Mouse (Mus musculus) kidney, embryonic 16.5 days (tissue): ENCODE measurements around the gene Secisbp2. TPM values are rescaled to one million over a fixed set of nuclear protein-coding genes. Genes with fewer than 3 reads are reported as not detected.

Experiments used
- ATAC-seq: fragments of 200-750 bp; cut with Nextera tagmentation; 2 replicates; pipeline ENCODE4 v1.8.0; 2017; ENCODE audit warnings: moderate TSS enrichment; ENCODE audit not compliant: low FRiP score, low TSS enrichment
- H3K27ac ChIP-seq: fragments of 300-500 bp; sonication (generic); 2 replicates; pipeline ENCODE4 v1.5.1; 2014; ENCODE audit warnings: low read length
- H3K27me3 ChIP-seq: fragments of 300-500 bp; sonication (generic); 2 replicates; pipeline ENCODE4 v1.6.1; 2014; ENCODE audit warnings: low read length, control low read depth, mixed read lengths; ENCODE audit not compliant: insufficient read depth
- H3K36me3 ChIP-seq: fragments of 300-500 bp; sonication (generic); 2 replicates; pipeline ENCODE4 v1.6.1; 2014; ENCODE audit warnings: low read length, control low read depth, mixed read lengths; ENCODE audit not compliant: insufficient read depth
- H3K4me1 ChIP-seq: fragments of 300-500 bp; sonication (generic); 2 replicates; pipeline ENCODE4 v1.6.1; 2014; ENCODE audit warnings: low read length, control low read depth, mixed read lengths; ENCODE audit not compliant: insufficient read depth
- H3K4me2 ChIP-seq: fragments of 300-500 bp; sonication (generic); replicated peaks from 2 replicates; pipeline ENCODE4 v1.6.1; 2014; ENCODE audit warnings: low read depth, low read length
- H3K4me3 ChIP-seq: fragments of 300-500 bp; sonication (generic); 2 replicates; pipeline ENCODE4 v1.5.1; 2014; ENCODE audit warnings: mild to moderate bottlenecking, low read length
- H3K9ac ChIP-seq: fragments of 300-500 bp; sonication (generic); replicated peaks from 2 replicates; pipeline ENCODE4 v1.6.1; 2014; ENCODE audit warnings: low read length
- H3K9me3 ChIP-seq: fragments of 300-500 bp; sonication (generic); 2 replicates; pipeline ENCODE4 v1.6.1; 2016; ENCODE audit warnings: low read length, control low read depth
- WGBS: fragments of 180-500 bp; shearing (Covaris S2); extraction: QIAGEN DNeasy Blood & Tissue Kit; methylation state at CpG from one replicate; pipeline ENCODE4 v1.1.7; 2014; 5-methylcytosine and 5-hydroxymethylcytosine counted together
- polyA plus RNA-seq: library from polyadenylated mRNA; unstranded; fragments of >200 nt; fragmentation: Nextera tagmentation; extraction: Ambion mirVana; gene quantifications from 2 replicates; pipeline ENCODE4 v1.2.1, GENCODE M21; 2015

The Secisbp2 gene
- polyA plus RNA-seq = 32.9 and 37.1 TPM in 2 replicates

GRCm38 (mm10) chr13:51651408-51652064 is at the start of gene Secisbp2:
TSS of gene Secisbp2 (plus strand) at chr13:51651697.
- Histone ChIP-seq H3K27me3 (no peaks in the 10 kb centered on the region), H3K9ac (peak within 1 kb of the TSS; percentile 85)

DNA sequence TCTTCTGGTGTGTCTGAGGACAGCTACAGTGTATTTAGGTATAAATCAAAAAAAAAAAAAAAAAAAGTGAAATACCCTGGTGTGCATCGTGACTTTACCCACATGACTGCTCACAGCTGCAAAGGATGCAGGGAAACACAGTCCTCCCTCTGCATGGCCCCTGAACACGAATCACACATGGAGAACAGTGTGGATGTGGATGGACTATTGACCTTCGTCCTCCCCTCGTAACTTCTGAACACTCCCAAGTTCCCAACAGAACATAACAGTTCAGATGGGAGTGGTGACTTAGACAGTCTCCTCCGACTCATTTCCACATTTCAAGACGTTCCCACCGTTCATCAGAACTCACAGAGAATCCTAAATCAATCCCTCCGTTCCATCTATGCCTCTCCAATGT is 48.7 kb upstream of the Secisbp2 start:
- H3K27me3 ChIP-seq = no peaks in the 10 kb centered on the region

More at GRCm38 (mm10) chr13:51651408-51652064, at the start of gene Secisbp2:
- H3K9me3 ChIP-seq = no peaks in the 10 kb centered on the region
- H3K4me3 ChIP-seq = peak within 1 kb of the TSS; percentile 86
- H3K4me2 ChIP-seq = peak within 1 kb of the TSS; percentile 83
- H3K27ac ChIP-seq = peak within 1 kb of the TSS; percentile 91
- WGBS = under 1% methylated on average over 69 of the region's 69 CpGs
- peaks cover 34% of the 10 kb centered on the region for H3K36me3 ChIP-seq
- peaks cover 34% of the 10 kb centered on the region for H3K4me1 ChIP-seq
- peak; percentile 90 for ATAC-seq

DNA sequence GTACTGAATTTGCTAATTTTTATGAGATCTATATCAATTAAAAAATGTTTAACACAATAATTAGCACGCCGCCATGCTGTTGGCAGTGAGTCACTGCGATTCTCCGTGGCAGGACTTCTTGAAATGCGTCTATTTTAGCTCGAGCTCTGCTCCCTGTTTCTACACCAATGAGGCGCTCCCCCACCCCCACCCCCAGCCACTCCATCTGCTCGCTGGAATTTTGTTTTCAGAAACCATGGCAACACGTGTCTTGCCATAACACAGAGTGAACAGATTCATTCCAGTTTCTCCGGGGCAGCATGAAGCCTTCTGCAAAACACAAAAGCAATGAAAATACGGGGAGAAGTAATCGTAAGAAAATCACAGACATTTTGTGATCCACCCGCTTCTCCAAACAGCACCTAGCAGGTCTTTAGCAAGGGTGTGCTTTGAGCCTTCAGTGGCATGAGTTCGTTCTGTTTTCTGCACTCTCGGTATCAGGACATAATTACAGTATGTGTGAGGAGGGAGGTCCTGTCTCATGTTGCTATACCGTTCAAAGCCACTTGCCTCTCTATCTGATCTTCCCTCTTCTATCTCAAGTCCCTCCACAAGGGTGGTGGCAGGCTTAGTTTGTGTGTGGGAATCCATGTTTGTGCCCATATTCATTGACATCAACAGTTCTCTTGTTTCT is 48.1 kb upstream of the Secisbp2 start:
- no peak for ATAC-seq
- Histone ChIP-seq H3K9ac (no peak overlapping the region), H3K27ac (no peak overlapping the region)

More for the DNA sequence above, 48.7 kb upstream of the Secisbp2 start:
- Histone ChIP-seq H3K36me3 (no peaks in the 10 kb centered on the region), H3K4me3 (no peak overlapping the region), H3K9me3 (no peaks in the 10 kb centered on the region), H3K27ac (no peak overlapping the region), H3K4me2 (peak overlapping the region; percentile 38; the same call in 1 of the 2 replicates), H3K9ac (no peak overlapping the region), H3K4me1 (no peaks in the 10 kb centered on the region; the same call in 1 of the 2 replicates)
- WGBS = 45% methylated on average over 8 of the region's 8 CpGs
- ATAC-seq = 0 out of 2 replicates have a peak, but pooled peaks have one; percentile 31

DNA sequence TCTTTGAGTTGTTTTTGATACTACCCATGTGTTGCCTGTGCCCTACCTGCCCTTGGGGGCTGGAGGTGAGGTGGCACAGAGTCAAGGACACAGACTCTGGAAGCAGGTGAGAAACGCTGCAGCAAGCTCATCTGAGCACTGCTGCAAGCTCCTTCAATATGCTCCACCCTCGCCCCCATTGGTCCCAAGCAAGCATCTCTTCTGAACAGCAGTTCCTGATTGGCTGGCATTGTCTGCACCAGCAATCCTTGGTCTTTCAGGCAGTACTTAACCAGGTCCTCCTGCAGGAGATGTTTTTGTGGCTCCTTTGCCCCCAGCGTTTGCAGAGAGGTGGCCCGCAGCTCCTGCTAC is 47.6 kb upstream of the Secisbp2 start:
- Histone ChIP-seq H3K36me3 (no peaks in the 10 kb centered on the region), H3K27ac (no peak overlapping the region), H3K27me3 (no peaks in the 10 kb centered on the region), H3K4me1 (no peaks in the 10 kb centered on the region; the same call in 1 of the 2 replicates), H3K4me2 (no peak overlapping the region), H3K9me3 (no peaks in the 10 kb centered on the region), H3K9ac (no peak overlapping the region), H3K4me3 (no peak overlapping the region)
- ATAC-seq = no peak
- WGBS = 49% methylated on average over 4 of the region's 4 CpGs

More for the DNA sequence above, 48.1 kb upstream of the Secisbp2 start:
- Histone ChIP-seq H3K27me3 (no peaks in the 10 kb centered on the region), H3K9me3 (no peaks in the 10 kb centered on the region), H3K4me1 (no peaks in the 10 kb centered on the region; the same call in 1 of the 2 replicates), H3K36me3 (no peaks in the 10 kb centered on the region), H3K4me3 (peak overlapping the region; percentile 18), H3K4me2 (peak overlapping the region; percentile 38)
- WGBS = 30% methylated on average over 16 of the region's 16 CpGs

- Histone ChIP-seq H3K9ac (no peak overlapping the region), H3K9me3 (no peaks in the 10 kb centered on the region), H3K4me1 (peaks cover 4% of the 10 kb centered on the region; the same call in 1 of the 2 replicates), H3K27ac (no peak overlapping the region), H3K36me3 (no peaks in the 10 kb centered on the region), H3K4me3 (no peak overlapping the region), H3K4me2 (no peak overlapping the region), H3K27me3 (no peaks in the 10 kb centered on the region)
- 95% methylated on average over 7 of the region's 7 CpGs for WGBS
- ATAC-seq = no peak
These were observed 42.3 kb upstream of the Secisbp2 start for GRCm38 (mm10) chr13:51609231-51609630.

- H3K4me1 ChIP-seq = peaks cover 4% of the 10 kb centered on the region; the same call in 1 of the 2 replicates
- H3K4me3 ChIP-seq = no peak overlapping the region
- no peak overlapping the region for H3K27ac ChIP-seq
- 26% methylated on average over 9 of the region's 9 CpGs for WGBS
- H3K9me3 ChIP-seq = no peaks in the 10 kb centered on the region
- H3K4me2 ChIP-seq = no peak overlapping the region
- no peak overlapping the region for H3K9ac ChIP-seq
- no peaks in the 10 kb centered on the region for H3K36me3 ChIP-seq
- H3K27me3 ChIP-seq = no peaks in the 10 kb centered on the region
- no peak for ATAC-seq
These were observed 40.4 kb upstream of the Secisbp2 start for GRCm38 (mm10) chr13:51611060-51611459.

DNA sequence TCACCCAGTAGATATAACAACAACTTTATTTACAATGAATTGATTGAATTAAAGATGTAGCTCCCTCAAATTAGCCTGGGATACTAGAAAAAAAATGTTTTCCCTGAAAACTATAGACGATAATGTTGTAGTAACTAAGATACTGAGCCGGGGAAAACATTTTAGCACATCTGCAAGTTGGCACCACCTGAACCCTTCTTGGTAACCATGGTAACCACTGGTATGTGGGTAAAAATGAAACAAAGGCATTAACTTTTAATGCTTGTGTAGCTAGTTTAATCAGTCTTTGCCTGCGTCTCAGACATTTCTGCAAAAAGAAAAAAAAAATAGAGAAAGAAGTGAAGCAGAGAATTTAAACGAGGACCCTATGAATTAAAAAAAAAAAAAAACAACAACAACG is 40.0 kb upstream of the Secisbp2 start:
- H3K9me3 ChIP-seq = no peaks in the 10 kb centered on the region
- H3K36me3 ChIP-seq = no peaks in the 10 kb centered on the region
- peaks cover 4% of the 10 kb centered on the region; the same call in 1 of the 2 replicates for H3K4me1 ChIP-seq
- H3K4me3 ChIP-seq = no peak overlapping the region
- H3K4me2 ChIP-seq = no peak overlapping the region
- 71% methylated on average over 5 of the region's 5 CpGs for WGBS
- H3K9ac ChIP-seq = no peak overlapping the region
- no peaks in the 10 kb centered on the region for H3K27me3 ChIP-seq
- no peak overlapping the region for H3K27ac ChIP-seq
- no peak for ATAC-seq

DNA sequence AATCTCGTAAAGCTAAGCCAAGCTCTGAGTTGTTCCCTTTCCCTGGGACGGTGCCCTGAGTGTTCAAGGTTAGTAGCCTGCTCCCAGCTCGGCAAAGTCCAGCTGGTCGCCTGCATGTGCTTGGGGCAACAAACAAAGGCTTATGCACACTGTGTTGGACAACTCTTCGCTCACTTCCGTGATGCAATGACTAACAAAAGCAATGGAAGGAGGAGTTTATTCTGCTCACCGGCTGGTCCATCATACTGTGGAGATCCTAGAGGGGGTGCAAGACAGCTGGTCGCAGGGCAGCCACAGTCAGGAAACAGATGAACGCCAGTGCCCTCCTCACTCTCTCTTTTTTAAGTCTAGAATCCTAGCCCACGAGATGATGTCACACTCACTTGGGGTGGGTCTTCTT is 35.7 kb upstream of the Secisbp2 start:
- Histone ChIP-seq H3K4me2 (no peak overlapping the region), H3K36me3 (no peaks in the 10 kb centered on the region)

DNA sequence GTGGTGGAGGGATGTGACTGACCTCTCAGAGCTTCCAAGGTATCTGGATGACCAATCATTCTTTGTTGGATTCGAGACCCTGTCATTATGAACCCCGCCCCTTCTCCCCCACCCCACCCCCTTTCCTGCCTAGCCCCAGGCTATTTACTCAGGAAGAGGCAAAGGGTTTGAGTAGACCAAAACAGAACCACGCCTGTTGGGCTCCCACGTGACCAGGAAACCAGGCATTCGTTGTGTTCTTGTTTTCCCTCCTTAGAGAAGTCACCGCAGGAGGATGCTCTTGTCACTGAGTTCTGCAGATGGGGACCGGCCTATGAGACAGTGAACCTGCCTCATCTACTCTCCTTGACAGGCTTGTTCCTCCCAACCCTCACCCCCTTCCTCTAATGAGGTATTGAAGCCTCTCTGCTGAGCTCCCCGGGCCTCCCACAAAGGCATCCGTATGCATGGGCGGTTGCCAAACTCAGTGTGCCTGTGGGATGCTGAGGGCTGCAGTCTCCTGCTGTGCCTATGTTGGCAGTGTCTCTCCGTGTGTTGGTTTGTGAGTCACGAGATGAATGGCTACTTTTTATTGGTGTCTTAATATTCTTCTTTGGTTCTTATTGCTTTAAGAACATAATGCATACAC is 35.0 kb upstream of the Secisbp2 start:
- 16% methylated on average over 12 of the region's 12 CpGs for WGBS
- H3K4me1 ChIP-seq = peaks cover 9% of the 10 kb centered on the region; the same call in 1 of the 2 replicates
- no peak overlapping the region for H3K9ac ChIP-seq
- H3K4me3 ChIP-seq = no peak overlapping the region
- peak; percentile 54; the same call in 1 of the 2 replicates for ATAC-seq
- H3K27ac ChIP-seq = no peak overlapping the region
- no peak overlapping the region for H3K4me2 ChIP-seq
- H3K27me3 ChIP-seq = no peaks in the 10 kb centered on the region
- H3K36me3 ChIP-seq = no peaks in the 10 kb centered on the region
- H3K9me3 ChIP-seq = no peaks in the 10 kb centered on the region

More for the DNA sequence above, 35.7 kb upstream of the Secisbp2 start:
- 64% methylated on average over 10 of the region's 10 CpGs for WGBS
- no peaks in the 10 kb centered on the region for H3K9me3 ChIP-seq
- ATAC-seq = no peak
- H3K27me3 ChIP-seq = no peaks in the 10 kb centered on the region
- no peak overlapping the region for H3K4me3 ChIP-seq
- no peak overlapping the region for H3K9ac ChIP-seq
- peaks cover 13% of the 10 kb centered on the region; the same call in 1 of the 2 replicates for H3K4me1 ChIP-seq
- H3K27ac ChIP-seq = no peak overlapping the region
